Mouse (Mus musculus) liver, postnatal 0 days (tissue): Measurements from ENCODE around the gene Adamts17. TPM values are rescaled to one million over a fixed set of nuclear protein-coding genes. Genes with fewer than 3 reads are reported as not detected.

Experiments
- ATAC-seq: fragments of 200-750 bp; cut with Nextera tagmentation; 2 replicates; pipeline ENCODE4 v1.8.0; 2017; ENCODE audit warnings: mild to moderate bottlenecking, moderate library complexity
- DNase-seq: peaks from one replicate; pipeline ENCODE4 v3.0.0-alpha.2; 2016
- H3K27ac ChIP-seq: fragments of 300-500 bp; sonication (generic); 2 replicates; pipeline ENCODE4 v1.5.1; 2014; ENCODE audit warnings: antibody characterized with exemption, moderate library complexity, mild to moderate bottlenecking, low read depth
- H3K27me3 ChIP-seq: fragments of 300-500 bp; sonication (generic); 2 replicates; pipeline ENCODE4 v1.6.1; 2014; ENCODE audit warnings: low read length, control low read depth, mixed read lengths; ENCODE audit not compliant: insufficient read depth
- H3K36me3 ChIP-seq: fragments of 300-500 bp; sonication (generic); replicated peaks from 2 replicates; pipeline ENCODE4 v1.6.1; 2014; ENCODE audit warnings: mild to moderate bottlenecking, control low read depth, low read length, moderate library complexity, mixed read lengths; ENCODE audit not compliant: insufficient read depth
- H3K4me1 ChIP-seq: fragments of 300-500 bp; sonication (generic); 2 replicates; pipeline ENCODE4 v1.6.1; 2014; ENCODE audit warnings: antibody characterized with exemption, mild to moderate bottlenecking, control low read depth; ENCODE audit not compliant: insufficient read depth
- H3K4me2 ChIP-seq: fragments of 300-500 bp; sonication (generic); 2 replicates; pipeline ENCODE4 v1.6.1; 2014; ENCODE audit warnings: low read depth, mild to moderate bottlenecking, low read length, moderate library complexity, mixed read lengths
- H3K4me3 ChIP-seq: fragments of 300-500 bp; sonication (generic); 2 replicates; pipeline ENCODE4 v1.5.1; 2014; ENCODE audit warnings: low read depth, low read length
- H3K9ac ChIP-seq: fragments of 300-500 bp; sonication (generic); replicated peaks from 2 replicates; pipeline ENCODE4 v1.6.1; 2014; ENCODE audit warnings: mild to moderate bottlenecking, moderate library complexity
- H3K9me3 ChIP-seq: fragments of 300-500 bp; sonication (generic); 2 replicates; pipeline ENCODE4 v1.6.1; 2016; ENCODE audit warnings: mild to moderate bottlenecking, control low read depth, low read length, mixed read lengths
- CTCF ChIP-seq: sonication (generic); IDR thresholded peaks from 2 replicates; pipeline ENCODE4 v1.5.1; 2016; ENCODE audit warnings: antibody characterized with exemption, low read depth
- EP300 ChIP-seq: IDR thresholded peaks from 2 replicates; pipeline ENCODE4 v1.6.1; 2016; ENCODE audit warnings: antibody characterized with exemption, low read depth, mild to moderate bottlenecking
- WGBS: fragments of 180-500 bp; shearing (Covaris S2); extraction: QIAGEN DNeasy Blood & Tissue Kit; methylation state at CpG from one replicate; pipeline ENCODE4 v1.1.7; 2014; ENCODE audit not compliant: insufficient replicate concordance; 5-methylcytosine and 5-hydroxymethylcytosine counted together
- polyA plus RNA-seq: library from polyadenylated mRNA; unstranded; fragments of >200 nt; fragmentation: Nextera tagmentation; extraction: Ambion mirVana; gene quantifications from 2 replicates; pipeline ENCODE4 v1.2.1, GENCODE M21; 2015

The Adamts17 gene
- polyA plus RNA-seq, 1 experiment from 2014 or later, result 0.05 TPM

- TF ChIP-seq CTCF (no peak), EP300 (no peak)
- Histone ChIP-seq H3K27ac (no peak overlapping the region), H3K4me3 (no peak overlapping the region), H3K36me3 (no peaks in the 10 kb centered on the region), H3K9me3 (no peaks in the 10 kb centered on the region), H3K4me2 (no peak overlapping the region), H3K4me1 (no peaks in the 10 kb centered on the region), H3K27me3 (no peaks in the 10 kb centered on the region), H3K9ac (no peak overlapping the region)
- ATAC-seq (no peak), DNase-seq (no peak)
- WGBS, result 73% methylated on average over 7 of the region's 7 CpGs
These were observed 32.0 kb downstream of the Adamts17 start for GRCm38 (mm10) chr7:66871520-66871919.

GRCm38 (mm10) chr7:66871940-66872511 is 32.5 kb downstream of the Adamts17 start:
- no peaks in the 10 kb centered on the region for H3K4me1 ChIP-seq
- no peak for TF ChIP-seq CTCF
- TF ChIP-seq EP300, result no peak
- no peak overlapping the region for H3K4me3 ChIP-seq
- H3K4me2 ChIP-seq, result no peak overlapping the region
- no peak overlapping the region for H3K27ac ChIP-seq
- no peaks in the 10 kb centered on the region for H3K9me3 ChIP-seq
- WGBS, result 82% methylated on average over 14 of the region's 14 CpGs
- H3K36me3 ChIP-seq, result no peaks in the 10 kb centered on the region
- DNase-seq (no peak), ATAC-seq (no peak)
- no peaks in the 10 kb centered on the region for H3K27me3 ChIP-seq
- H3K9ac ChIP-seq, result no peak overlapping the region

- no peaks in the 10 kb centered on the region for H3K36me3 ChIP-seq
- no peaks in the 10 kb centered on the region for H3K9me3 ChIP-seq
- WGBS, result 79% methylated on average over 2 of the region's 2 CpGs
- DNase-seq (no peak), ATAC-seq (no peak)
- no peaks in the 10 kb centered on the region for H3K4me1 ChIP-seq
- H3K27ac ChIP-seq, result no peak overlapping the region
- no peaks in the 10 kb centered on the region for H3K27me3 ChIP-seq
- TF ChIP-seq CTCF, result no peak
- no peak for TF ChIP-seq EP300
- no peak overlapping the region for H3K4me2 ChIP-seq
- no peak overlapping the region for H3K9ac ChIP-seq
- H3K4me3 ChIP-seq, result no peak overlapping the region
These were observed 33.7 kb downstream of the Adamts17 start for GRCm38 (mm10) chr7:66873235-66873634.

GRCm38 (mm10) chr7:66891431-66891830 is 51.9 kb downstream of the Adamts17 start:
- TF ChIP-seq CTCF (no peak), EP300 (no peak)
- H3K4me1 ChIP-seq, result no peaks in the 10 kb centered on the region
- no peaks in the 10 kb centered on the region for H3K36me3 ChIP-seq
- WGBS, result 71% methylated on average over 2 of the region's 2 CpGs
- H3K4me3 ChIP-seq, result no peak overlapping the region
- H3K27me3 ChIP-seq, result no peaks in the 10 kb centered on the region
- no peak overlapping the region for H3K4me2 ChIP-seq
- no peak for DNase-seq
- H3K9me3 ChIP-seq, result no peaks in the 10 kb centered on the region
- H3K27ac ChIP-seq, result no peak overlapping the region
- no peak for ATAC-seq
- H3K9ac ChIP-seq, result no peak overlapping the region

DNA sequence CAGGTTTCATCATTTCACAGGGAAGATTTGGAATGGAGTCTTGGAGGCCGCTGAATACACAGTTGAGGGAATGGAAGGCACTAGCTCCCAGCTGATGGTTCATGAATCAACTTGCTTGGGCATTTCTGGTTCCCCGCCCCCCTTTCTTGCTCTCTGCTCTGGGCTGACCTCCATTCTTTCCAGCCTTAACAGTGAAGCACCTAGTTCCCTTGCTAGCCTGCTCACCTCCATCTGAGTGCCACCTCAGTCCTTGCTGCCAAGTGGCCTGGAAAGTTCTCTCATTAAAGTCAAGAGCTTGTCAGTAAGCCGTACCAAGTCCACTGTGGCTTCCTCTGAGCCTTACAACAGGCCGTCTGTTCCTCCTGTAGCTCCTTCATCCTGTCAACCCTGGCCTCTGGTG is 52.6 kb downstream of the Adamts17 start:
- 78% methylated on average over 4 of the region's 4 CpGs for WGBS

GRCm38 (mm10) chr7:66902376-66902775 is 62.8 kb downstream of the Adamts17 start:
- Histone ChIP-seq H3K36me3 (no peaks in the 10 kb centered on the region), H3K4me3 (no peak overlapping the region), H3K9ac (no peak overlapping the region), H3K4me1 (no peaks in the 10 kb centered on the region; the same call in 1 of the 2 replicates), H3K4me2 (no peak overlapping the region), H3K27me3 (no peaks in the 10 kb centered on the region), H3K27ac (no peak overlapping the region), H3K9me3 (no peaks in the 10 kb centered on the region)
- no peak for ATAC-seq
- 75% methylated on average over 7 of the region's 7 CpGs for WGBS
- TF ChIP-seq EP300 (no peak), CTCF (no peak)
- DNase-seq, result no peak

More for the DNA sequence above, 52.6 kb downstream of the Adamts17 start:
- DNase-seq (no peak), ATAC-seq (no peak)
- Histone ChIP-seq H3K4me1 (no peaks in the 10 kb centered on the region), H3K27me3 (no peaks in the 10 kb centered on the region), H3K27ac (no peak overlapping the region), H3K4me2 (no peak overlapping the region), H3K4me3 (no peak overlapping the region), H3K9me3 (no peaks in the 10 kb centered on the region), H3K9ac (no peak overlapping the region), H3K36me3 (no peaks in the 10 kb centered on the region)
- TF ChIP-seq EP300 (no peak), CTCF (no peak)
